Mouse (Mus musculus): ENCODE measurements around the gene Gm13305.
"Not testable (repeated sequence)": the region's sequence is repeated elsewhere in the genome, so short reads cannot be mapped to it uniquely, and the experiment has no call there.

Gene Gm13305

DNA sequence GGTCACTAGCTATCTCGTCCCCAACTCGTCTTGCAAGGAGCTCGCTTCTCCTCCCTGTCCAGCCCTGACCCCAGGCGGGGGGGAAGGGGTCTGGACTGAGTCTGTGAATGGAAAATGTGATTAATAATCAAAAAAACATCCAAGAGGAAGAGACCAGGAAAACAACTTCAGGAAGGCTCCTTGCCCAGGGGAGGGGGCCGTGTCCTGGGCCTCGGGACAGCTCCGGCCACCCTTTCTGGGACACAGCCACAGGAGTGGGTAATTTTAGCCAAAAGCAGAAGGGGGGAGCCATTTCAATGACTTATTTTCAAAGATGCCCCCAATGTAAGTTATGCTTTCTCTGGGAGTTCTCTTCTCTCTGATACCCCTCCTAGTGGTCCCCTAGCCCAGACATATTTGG, at the start of gene Gm13305:
Gene Gm13305, minus strand, starts transcription at position 101 of the 400 bp plus-strand sequence.
- DNase-seq: not testable (repeated sequence)

GRCm38 (mm10) chr4:42184980-42185372, 16.6 kb upstream of the Gm13305 start:
- DNase-seq: not testable (repeated sequence)

- DNase-seq: not testable (repeated sequence)
These were observed 16.0 kb upstream of the Gm13305 start for GRCm38 (mm10) chr4:42184324-42184979.

DNA sequence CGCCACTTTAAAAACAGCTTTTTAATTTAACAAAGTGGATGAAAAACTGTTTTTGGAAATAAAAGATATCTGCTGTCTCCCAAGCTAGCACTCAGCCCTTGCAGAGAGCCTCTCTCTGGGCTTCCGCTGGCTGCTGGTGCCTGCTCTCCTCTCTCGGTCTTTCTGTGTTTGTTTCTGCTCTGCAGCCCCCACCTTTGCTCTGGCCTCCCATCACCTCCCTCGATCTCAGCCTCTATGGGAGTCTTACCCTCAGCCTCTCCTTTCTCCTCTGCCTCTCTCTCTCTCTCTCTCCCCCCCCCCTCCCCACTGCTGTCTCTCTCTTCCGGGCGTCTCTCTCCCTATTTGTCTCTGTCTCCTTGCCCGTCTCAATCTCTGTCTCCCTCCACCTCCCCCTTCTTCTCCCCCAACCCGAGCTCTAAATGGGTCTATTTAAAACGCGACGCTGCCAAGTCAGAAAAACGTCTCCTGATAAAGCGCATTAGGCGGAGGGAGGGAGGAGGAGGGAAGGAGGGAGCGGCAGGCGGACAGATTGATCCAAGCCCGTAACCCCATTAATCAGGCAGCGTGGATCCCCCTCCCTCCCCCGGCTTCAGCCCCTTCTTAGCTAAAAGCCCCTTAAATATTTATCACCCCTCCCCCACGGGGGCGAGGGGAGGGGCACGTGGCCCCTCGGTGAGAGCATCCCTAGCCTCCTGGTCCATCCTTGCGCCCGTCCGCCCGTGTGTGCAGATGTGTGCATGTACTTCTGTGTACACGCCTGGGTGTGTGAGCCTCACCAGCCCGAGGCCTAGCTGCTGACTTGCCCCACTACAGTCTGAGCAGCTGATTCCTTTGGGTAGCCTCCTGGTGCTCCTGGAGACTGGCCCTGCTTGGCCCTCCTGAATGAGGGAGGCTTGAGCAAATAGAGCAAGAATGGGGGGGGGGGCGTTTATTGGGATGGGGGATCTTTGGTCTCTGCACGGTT, 15.1 kb upstream of the Gm13305 start:
- DNase-seq: not testable (repeated sequence)

DNA sequence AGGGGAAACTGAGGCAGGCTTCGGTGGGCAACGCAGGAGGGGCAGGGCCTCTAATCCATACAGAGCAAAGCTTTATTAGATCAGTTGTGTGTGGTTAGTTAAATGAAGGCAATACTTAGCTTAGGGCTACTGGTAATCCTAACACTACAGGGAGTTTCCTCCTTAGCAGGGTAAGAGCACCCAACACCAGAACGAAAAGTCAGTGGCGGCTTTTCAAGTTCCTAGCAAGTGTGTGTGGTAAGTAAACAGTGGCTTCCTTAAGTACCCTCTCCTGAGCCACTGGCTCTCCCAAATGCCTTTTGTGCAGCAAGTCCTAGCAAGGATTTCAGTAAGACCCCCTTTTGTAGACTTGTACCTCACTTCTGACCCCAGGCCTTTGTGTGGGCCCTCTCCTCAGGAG, 9.8 kb upstream of the Gm13305 start:
- DNase-seq: not testable (repeated sequence)

GRCm38 (mm10) chr4:42153136-42153535, 15.3 kb downstream of the Gm13305 start, which contains the start of gene Gm13306:
Gm13306 (plus strand) TSS chr4:42153436.
- not testable (repeated sequence) for DNase-seq

DNA sequence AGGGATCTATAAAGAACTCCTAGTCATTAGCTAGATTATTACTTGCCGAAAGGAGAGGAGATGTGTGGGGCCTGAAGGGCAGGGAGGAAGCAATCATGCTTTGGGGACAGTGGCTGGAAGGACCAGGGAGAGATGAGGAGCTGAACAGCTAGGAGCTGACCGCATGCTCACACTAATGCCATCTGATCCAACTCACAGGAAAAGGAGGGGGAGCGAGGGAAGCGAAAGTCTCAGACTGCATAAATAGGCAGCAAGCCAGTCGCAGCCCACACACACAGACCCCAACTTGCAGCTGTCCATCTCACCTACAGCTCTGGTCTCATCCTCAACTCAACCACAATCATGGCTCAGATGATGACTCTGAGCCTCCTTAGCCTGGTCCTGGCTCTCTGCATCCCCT, 53.9 kb downstream of the Gm13305 start, which contains the start of gene Gm13304:
Gene Gm13304, plus strand, starts transcription at position 301 of the 400 bp plus-strand sequence.
- DNase-seq: not testable (repeated sequence)

Measured in cerebellum, adult 18-20 months (tissue).